Mouse (Mus musculus): Measurements from ENCODE around the gene Shisa5.
A peak's percentile ranks its signal among the peaks of the same experiment; 100 is the strongest.

Shisa5 gene

DNA sequence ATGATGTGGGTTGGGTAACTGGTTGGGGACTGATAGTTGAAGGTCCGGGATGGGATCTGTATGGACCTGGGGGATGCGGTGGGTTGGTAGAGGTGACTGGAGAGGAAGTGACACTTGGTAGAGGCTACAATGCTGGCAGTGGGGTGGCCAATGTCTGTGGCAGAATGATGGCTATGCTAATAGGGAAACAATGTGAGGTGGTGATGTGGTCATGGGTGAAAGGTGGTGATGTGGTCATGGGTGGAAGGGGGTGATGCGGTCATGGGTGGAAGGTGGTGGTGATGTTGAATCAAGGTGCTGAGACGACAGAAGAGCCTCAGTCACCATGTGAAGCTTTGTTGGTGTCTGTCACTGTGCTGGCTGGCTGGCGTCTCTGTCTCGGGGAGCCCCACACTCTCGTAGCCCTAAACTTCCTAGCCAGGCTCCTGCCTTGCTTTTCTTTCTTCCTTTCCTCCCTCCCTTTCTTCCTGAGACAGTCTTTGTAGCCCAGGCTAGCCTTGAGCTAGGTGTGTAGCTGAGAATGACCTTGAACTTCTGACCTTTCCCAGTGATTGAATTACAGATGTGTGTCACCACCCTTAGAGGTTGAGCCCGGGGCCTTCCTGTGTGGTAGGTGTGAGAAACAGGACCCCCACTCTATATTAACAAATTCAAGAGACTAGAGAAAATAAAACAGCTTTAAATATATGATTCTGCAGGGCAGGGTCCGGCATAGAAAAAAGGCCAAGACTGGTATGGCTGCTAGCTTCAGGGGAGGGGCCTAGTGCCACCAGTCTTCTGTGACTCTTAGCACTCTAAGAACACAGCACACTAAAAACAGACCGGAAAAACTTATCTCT lies 13.5 kb downstream of the Shisa5 start:
- no peak for ATAC-seq (ENCODE audit: insufficient number of reproducible peaks, low FRiP score, low TSS enrichment)

DNA sequence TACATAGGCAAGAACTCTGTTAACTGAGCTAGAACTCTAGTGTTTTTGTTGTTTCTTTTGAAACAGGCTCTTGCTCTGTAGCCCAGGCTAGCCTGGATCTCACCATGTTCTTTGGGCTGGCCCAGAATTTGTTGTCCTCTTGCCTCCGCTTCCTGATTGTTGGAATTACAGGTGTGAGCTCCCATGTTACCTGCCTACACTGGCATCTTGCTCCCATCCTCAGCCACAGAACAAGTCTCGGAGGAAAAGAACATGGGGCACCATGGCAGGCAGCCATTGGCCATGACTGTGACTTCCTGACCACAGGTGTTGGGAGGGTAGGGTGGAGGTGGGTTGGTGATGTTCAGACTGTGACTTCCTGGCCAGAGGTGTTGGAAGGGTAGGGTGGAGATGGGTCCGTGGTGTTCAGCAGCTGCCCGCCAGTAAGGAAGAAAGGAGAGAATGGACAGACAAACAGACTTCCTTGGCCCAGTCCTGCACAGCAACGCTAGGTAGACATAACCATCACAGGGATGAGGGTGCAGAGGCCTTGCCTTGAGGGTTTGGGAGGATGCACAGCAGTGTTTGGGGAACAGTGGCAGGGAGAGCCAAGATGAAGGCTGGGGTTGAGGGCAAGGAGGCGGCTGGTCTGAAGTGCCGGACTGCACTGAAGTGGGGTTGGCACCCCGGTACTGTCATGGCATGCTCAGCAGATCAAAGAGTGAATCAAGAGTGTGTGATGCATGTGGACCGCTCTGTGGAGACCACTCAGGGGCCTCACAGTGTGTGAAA lies 14.3 kb downstream of the Shisa5 start:
- no peak for ATAC-seq (ENCODE audit: insufficient number of reproducible peaks, low FRiP score, low TSS enrichment)

DNA sequence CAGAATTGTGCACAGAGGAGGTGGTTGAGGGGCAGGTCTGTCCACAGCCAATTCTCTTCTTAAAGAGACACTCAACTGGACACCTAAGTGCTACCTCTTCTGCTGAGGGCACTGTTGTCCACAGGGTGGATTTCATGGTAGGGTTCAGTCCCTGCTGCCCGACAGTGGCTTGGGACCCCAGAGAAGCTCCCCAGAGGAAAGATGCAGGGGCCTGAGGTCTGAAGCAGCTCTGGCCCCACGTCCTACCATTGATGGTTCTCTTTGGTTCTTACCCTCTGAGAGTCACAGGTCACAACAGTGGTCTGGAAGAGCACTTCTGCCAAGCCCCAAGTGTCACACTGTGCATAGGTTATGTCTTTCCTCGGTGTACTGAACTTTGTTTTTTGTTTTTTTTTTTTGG lies 15.0 kb downstream of the Shisa5 start:
- ATAC-seq (ENCODE audit: insufficient number of reproducible peaks, low FRiP score, low TSS enrichment), result no peak

DNA sequence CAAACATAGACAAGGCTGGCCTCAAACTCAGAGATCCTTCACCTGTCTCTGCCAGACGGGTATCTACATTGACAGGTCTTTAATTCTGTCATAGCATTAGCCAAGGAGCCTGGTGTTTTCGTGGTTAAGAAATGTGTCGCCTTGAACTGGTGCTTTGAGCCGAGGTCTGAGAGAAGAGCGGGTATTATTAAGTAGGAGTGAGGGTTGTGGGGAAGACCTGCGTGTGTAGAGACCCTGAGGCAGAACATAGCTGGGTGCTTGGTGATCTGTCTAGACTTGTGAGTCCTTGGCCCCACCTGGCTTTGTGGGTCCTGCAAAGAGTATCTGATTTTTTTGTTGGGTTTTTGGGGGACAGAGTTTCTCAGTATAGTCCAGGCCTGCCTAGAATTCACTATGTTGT lies 15.5 kb downstream of the Shisa5 start:
- ATAC-seq (ENCODE audit: insufficient number of reproducible peaks, low FRiP score, low TSS enrichment), result no peak

DNA sequence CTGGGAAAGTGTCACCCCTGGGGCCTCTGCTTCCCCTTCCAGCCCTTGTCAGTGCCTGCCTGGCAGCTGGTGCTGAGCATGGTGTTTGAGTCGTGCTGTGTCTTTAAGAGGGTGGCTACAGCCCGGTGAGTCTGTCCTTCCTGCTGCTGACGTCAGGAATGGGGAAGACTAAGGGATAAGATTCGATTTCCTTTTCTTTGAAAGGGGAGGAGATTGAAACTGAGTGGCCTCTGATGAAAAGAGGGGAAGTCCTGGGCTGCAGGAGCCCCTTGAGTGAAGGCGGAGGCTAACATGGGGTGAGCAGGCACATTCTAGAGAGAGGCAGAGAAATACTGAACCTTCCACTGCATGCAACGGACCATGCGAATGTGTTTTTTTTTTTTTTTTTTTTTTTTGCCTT lies 16.3 kb downstream of the Shisa5 start:
- ATAC-seq (ENCODE audit: insufficient number of reproducible peaks, low FRiP score, low TSS enrichment), result peak; percentile 82

DNA sequence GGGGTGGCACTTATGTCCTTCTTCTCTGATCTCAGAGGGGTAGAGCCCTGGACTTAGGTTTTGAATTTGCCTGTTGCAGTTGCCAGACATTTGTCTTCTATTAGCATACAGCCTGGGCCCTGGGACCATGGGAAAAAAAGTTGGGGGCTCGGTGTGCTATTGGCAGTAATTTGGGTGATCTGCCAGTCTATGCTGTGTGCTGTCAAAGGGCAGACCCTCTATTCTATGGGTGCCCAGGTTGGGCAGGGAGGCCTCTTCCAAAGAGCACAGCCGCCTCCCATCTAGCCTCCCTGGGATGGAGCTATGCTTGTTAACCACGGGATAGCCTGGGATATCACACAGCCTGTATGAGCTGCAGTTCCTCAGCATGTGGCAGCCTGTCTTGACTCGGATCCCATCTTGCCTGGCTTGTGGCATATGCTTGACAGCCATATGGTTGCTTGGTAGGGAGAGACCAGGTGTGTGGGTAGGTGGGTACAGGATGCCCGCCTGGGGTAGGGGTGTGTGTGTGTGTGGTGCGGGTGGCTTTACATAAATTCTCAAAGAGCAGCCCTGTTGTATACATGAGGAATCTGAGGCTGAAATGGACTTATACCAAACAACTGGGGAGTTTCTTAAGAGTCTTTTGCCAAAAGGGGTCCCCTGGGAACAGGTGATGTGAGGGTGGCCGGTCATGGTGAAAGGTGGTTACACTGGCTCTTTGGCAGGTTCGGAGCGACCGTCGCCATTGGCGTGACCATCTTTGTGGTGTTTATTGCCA lies 17.1 kb downstream of the Shisa5 start:
- ATAC-seq (ENCODE audit: insufficient number of reproducible peaks, low FRiP score, low TSS enrichment), result no peak

DNA sequence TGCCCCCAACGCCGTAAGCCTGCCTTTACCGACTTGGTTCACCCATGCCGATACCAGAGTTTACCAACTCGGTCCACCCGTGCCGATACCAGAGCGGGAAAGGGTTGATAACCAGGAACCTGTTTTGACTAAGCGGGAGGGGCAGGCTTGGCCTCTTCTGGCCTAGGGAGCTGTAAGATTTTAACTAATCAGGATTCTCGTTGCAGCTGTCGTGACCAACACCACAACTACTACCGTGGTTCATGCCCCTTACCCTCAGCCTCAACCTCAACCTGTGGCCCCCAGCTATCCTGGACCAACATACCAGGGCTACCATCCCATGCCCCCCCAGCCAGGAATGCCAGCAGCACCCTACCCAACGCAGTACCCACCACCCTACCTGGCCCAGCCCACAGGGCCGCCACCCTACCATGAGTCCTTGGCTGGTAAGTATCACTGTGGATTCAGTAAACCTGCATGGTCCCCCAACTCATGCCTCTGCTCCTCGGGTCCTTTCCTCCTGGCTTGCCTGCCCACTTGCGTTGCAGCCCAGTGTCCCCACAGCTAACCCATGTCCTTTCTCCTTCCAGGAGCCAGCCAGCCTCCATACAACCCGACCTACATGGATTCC lies 17.8 kb downstream of the Shisa5 start:
- ATAC-seq (ENCODE audit: insufficient number of reproducible peaks, low FRiP score, low TSS enrichment), result no peak

DNA sequence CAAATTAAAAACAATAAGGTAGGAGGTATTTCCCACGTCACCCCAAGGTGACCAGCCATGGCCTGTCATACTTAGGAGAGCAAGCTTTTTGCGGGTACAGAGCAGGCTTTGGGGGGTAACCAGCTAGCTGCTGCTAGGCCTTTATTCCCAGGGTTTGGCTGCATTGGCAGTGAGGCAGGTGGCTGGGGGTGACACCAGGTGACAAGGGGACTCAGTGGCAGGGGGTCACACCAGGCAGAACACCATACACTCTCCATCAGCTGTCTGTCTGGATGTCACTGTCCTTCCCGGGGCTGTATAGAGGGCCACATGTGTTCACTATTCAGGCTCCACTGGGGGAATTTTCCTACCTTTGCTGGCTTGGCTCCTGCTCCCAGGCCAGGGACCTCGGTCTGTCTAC lies 18.6 kb downstream of the Shisa5 start:
- no peak for ATAC-seq (ENCODE audit: insufficient number of reproducible peaks, low FRiP score, low TSS enrichment)

DNA sequence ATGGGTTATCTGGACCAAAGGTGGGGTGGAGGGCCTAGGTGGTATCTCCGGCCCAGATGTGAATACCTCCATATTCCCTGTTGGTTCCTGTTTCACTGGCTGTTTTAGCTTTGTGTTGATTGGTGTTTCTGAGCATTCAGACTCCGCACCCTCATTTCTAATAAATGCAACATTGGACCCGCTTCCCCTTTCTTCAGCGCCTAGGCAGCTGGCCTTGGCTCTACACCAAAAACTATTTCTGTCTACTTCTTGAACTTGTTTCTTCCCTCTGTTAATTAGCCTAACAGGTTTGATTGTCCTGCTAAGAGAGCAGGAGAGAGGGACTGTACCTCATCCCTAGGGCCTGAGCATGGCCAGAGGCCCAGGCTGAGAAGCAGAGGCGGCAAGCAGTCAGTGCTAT lies 19.2 kb downstream of the Shisa5 start:
- no peak for ATAC-seq (ENCODE audit: insufficient number of reproducible peaks, low FRiP score, low TSS enrichment)

DNA sequence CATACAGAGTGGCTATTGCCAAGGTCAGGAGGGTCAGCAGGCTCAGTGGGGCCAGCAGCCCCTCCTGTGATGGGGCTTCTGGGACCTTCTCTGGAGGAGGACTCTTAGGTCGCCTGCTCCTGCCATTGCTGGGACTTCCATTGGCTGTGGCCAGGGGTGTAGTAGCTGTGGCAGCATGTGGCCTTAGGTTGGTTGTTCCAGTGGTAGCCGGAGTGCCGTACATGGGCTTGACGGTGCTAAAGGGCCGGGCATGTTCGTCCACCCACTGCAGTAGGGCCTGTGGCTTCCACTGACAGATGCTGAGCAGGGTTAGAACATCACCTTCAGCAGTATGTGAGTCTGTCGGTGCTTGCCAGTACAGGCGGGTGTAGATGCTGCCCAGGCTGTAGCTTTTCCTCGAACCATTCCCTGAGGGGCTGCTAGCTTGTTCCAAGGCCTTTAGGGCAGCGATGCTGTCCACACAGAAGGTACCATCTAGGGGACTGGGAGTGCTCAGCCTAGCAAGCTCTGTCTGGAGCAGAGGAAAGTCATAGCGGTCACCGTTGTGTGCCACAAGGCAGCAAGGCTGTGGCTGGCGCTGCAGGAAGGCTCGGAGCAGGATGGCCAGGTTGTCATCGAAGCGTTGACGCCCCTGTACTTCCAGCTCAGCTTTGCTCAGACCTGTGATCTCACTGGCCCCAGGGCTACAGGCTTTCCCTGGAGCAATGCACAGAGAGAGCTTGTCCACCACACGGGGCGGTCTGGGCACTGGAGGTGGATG lies 19.8 kb downstream of the Shisa5 start:
- no peak for ATAC-seq (ENCODE audit: insufficient number of reproducible peaks, low FRiP score, low TSS enrichment)

DNA sequence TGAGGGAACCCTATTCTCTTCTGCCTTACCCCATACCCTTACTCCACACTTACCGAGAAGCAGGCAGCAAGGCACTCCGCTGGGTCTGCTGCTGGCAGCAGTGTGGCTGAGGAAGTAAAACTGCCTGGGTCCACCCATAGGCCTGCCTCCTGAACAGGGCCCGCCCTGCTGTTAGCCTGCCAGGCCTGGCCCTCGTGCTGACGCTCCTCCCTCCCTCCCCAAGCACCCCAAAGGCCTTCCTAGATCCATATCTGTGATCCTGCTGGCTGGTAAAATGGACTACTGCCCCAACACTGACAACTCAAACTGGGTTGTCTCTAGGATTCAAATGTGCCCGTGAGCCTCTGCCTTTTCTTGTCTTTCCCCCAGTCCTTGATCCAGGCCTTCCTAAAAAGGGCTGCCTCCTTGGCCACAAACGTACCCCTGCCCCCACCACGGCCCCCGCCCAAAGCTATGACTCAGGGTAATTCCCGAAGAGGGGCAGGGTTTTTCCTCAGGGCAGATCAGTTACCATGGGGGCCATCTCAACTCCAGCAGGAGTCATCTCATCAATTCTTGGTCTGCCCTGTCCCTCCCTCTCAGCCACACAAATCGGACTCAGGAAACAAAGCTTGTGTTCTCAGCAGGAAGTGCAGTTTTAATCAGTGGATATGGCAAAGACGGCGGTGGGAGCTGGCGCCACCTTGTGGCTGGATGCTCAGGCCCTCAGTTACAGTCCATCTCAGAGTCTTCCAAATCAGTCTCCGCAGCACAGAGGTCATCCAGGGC lies 21.0 kb downstream of the Shisa5 start, which contains the start of gene Trex1:
Gene Trex1 (minus strand): TSS at position 599 of the 768 bp plus-strand sequence.
- peak; percentile 69 for ATAC-seq (ENCODE audit: insufficient number of reproducible peaks, low FRiP score, low TSS enrichment)

DNA sequence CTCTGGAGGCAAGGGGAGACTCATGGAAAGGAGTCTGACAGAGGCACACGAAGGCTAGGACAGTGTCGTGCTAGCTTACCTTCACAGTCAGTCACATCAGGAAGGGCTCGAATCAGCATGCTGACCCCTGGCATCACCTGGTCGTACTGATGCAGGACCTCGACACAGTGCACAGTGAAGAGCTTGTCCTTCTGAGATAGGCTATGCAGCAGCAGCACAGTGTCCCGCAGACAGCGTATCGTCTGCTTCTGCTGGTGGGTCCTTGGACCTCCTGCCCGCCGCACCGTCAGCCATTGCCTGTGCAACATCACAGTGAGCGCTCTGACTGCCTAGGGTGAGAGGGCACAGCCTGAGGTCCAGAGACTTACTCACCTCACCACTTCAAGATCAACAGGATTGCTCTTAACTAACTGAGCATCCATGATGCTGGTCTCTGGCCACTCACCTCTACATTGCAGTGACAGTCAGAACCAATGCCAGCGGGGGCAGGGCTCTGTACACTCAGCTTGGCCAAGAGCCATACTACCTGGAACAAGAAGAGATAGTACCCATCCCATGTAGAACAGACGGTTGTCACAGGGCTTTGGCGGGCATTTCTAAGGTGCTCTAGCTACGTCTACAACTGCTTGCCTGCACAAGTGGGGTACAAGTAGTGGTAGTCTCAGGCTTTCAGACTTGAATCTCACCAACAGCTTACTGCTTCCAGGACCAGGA lies 22.0 kb downstream of the Shisa5 start:
- no peak for ATAC-seq (ENCODE audit: insufficient number of reproducible peaks, low FRiP score, low TSS enrichment)

DNA sequence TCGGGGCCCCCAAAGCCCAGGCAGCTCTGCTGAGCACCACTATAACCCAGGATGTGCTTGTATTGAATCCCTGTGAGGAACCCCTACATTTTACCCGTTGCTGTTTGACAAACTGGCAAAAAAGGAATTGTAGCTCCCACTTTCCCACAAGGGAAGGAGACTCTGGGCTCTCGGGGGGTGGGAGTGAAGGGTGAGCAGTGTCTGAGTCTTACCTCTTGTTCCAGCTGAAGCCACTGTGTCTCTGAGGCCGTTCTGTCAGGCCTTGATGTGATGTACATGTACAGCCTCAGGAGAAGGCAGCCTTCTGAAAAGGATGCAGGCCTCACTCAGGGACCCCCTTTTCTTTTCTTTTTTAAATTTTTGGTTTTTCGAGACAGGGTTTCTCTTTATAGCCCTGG lies 22.5 kb downstream of the Shisa5 start:
- no peak for ATAC-seq (ENCODE audit: insufficient number of reproducible peaks, low FRiP score, low TSS enrichment)

DNA sequence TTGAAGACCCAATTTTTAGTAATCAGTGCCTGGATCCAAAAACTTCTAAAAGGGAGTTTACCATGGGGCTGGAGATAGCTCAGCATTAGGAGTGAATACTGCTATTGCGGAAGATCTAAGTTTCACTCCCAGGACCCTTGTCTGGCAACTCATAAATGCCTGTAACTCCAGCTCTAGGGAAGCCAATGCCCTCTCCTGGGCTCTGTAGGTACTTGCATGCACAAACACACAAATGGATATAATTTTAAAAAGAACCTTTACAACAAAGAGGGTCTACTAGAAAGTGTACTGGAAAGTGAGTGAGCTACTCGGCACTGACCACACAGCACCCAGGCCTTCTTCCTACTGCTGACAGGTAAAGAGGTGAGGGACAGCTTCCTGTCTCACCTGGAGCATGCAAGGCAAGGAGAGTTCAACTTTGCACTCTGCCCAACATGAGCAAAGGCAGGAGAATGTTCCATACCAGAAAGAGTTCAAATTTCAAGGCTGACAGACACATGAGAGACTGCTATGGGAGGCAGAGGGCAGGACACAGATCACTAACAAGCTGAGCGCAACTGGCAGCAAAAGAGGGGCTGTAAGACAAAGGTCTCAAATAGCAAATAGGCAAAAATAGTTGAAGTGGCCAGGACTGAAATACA lies 29.9 kb downstream of the Shisa5 start:
- no peak for ATAC-seq (ENCODE audit: insufficient number of reproducible peaks, low FRiP score, low TSS enrichment)

DNA sequence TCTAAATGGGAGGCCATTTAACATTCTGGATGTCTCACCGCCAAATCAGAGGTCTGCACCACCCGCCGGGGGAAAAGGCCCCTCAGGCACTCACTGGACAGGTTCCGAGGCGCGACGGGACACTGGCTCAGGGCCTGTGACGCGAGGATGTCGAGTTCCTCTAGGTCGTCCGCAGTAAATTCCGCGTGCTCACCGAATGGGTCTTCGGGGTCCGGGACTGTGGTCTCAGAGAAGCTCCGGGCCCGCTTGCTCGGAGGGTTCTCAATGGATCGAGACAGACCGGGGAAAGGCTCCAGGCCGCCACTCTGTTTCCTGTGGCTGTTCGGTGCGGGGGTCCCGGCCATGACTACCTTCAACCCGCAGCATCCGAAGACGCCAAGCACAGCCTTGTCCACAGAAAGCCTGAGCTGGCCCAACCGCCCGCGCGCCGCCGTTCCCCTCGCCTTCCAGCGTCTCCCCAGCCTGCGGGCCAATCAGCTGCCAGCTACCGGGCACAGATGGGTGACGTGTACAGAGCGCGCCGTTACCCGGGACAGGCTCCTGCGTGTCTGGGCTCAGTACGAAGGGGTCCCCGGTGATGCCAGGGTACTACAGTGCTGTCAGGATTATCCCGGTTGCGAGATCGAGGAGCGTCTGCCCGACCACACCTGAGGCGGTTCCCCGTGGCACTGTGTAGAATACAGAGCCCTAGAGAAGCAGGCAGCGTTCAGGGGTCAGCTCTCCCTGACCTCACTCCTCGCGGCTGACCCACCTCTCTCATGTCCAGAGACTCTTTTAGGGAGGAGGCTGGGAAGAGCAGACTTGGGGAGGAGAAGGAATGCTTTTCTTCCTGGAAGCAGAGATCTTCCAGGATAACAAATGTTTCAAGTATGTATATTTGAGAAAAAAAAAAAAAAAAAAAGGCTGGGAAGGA lies 35.6 kb downstream of the Shisa5 start, which contains the start of gene Atrip:
Gene Atrip (minus strand): TSS at position 464 of the 913 bp plus-strand sequence.
- peak; percentile 98 for ATAC-seq (ENCODE audit: insufficient number of reproducible peaks, low FRiP score, low TSS enrichment)

DNA sequence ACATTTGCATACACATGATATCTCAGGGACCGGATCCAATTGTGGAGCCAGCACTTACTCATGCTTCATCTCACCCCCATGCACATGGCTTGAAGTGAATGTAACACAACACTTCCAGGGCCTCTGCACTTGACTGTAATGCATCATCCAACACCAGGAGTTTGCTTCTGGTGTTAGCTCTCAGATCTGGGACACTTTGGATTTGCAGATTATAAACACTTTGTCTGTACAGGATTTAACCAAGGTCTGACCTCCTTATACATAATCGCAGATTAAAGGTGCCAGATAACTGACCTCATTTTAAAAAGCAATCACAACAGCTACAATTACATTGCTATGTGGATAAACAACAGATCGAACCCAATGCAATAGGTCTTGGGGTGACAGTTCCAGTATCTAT lies 42.2 kb downstream of the Shisa5 start:
- no peak for ATAC-seq (ENCODE audit: insufficient number of reproducible peaks, low FRiP score, low TSS enrichment)

DNA sequence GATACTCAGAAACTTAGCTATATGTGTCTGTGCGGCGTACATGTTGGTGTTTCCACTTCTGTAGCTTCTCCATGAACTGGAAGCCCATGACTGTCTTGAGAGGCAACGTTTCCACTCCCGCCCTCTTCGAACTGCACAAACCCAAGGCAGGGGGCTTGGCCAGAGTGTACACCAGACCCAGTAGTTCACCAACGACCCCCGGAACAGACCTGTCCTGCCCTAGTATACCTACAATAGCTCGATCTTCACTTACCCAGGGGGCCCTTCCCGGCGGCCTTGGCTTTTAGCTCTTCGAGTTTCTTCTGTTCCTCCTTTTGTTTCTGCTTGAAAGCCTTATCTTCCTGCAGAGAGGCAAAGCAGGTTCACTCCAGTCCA lies 43.4 kb downstream of the Shisa5 start:
- ATAC-seq (ENCODE audit: insufficient number of reproducible peaks, low FRiP score, low TSS enrichment), result no peak

All from cerebellum, adult (tissue).